Mouse (Mus musculus) limb, embryonic 14.5 days (tissue): ENCODE measurements around the gene Ndufs5. TPM values are rescaled to one million over a fixed set of nuclear protein-coding genes. Genes with fewer than 3 reads are reported as not detected.

ENCODE experiments used
- ATAC-seq: fragments of 200-750 bp; cut with Nextera tagmentation; 2 replicates; pipeline ENCODE4 v1.8.0; 2017; ENCODE audit warnings: low read depth, moderate number of reproducible peaks, moderate TSS enrichment; ENCODE audit not compliant: low FRiP score
- DNase-seq: peaks from one replicate; pipeline ENCODE4 v3.0.0-alpha.2; 2015; ENCODE audit warnings: low spot score
- H3K27ac ChIP-seq: fragments of 300-500 bp; sonication (generic); replicated peaks from 2 replicates; pipeline ENCODE4 v1.5.1; 2014; ENCODE audit warnings: low read depth, mild to moderate bottlenecking, low read length, moderate library complexity, mixed read lengths
- H3K27me3 ChIP-seq: fragments of 300-500 bp; sonication (generic); 2 replicates; pipeline ENCODE4 v1.6.1; 2014; ENCODE audit warnings: low read length, mixed read lengths; ENCODE audit not compliant: control insufficient read depth, insufficient read depth
- H3K36me3 ChIP-seq: fragments of 300-500 bp; sonication (generic); 2 replicates; pipeline ENCODE4 v1.6.1; 2014; ENCODE audit warnings: mild to moderate bottlenecking, low read length, moderate library complexity, mixed read lengths; ENCODE audit not compliant: control insufficient read depth, insufficient read depth
- H3K4me1 ChIP-seq: fragments of 300-500 bp; sonication (generic); 2 replicates; pipeline ENCODE4 v1.6.1; 2014; ENCODE audit warnings: antibody characterized with exemption, low read length, mixed read lengths; ENCODE audit not compliant: control insufficient read depth, insufficient read depth
- H3K4me2 ChIP-seq: fragments of 300-500 bp; sonication (generic); replicated peaks from 2 replicates; pipeline ENCODE4 v1.6.1; 2014; ENCODE audit warnings: low read depth, mild to moderate bottlenecking, low read length, moderate library complexity; ENCODE audit not compliant: severe bottlenecking
- H3K4me3 ChIP-seq: fragments of 300-500 bp; sonication (generic); replicated peaks from 2 replicates; pipeline ENCODE4 v1.5.1; 2014; ENCODE audit warnings: low read length
- H3K9ac ChIP-seq: fragments of 300-500 bp; sonication (generic); 2 replicates; pipeline ENCODE4 v1.6.1; 2014; ENCODE audit warnings: mild to moderate bottlenecking, low read depth, low read length, moderate library complexity; ENCODE audit not compliant: severe bottlenecking
- H3K9me3 ChIP-seq: fragments of 300-500 bp; sonication (generic); 2 replicates; pipeline ENCODE4 v1.6.1; 2016; ENCODE audit warnings: low read length; ENCODE audit not compliant: control insufficient read depth
- POLR2A ChIP-seq: fragments of 200-500 bp; IDR thresholded peaks from 2 replicates; pipeline ENCODE4 v1.8.0; 2012; ENCODE audit warnings: inconsistent platforms, mild to moderate bottlenecking, moderate library complexity, borderline replicate concordance; ENCODE audit not compliant: insufficient read depth, insufficient read length; ENCODE audit errors: extremely low read depth
- WGBS: fragments of 180-500 bp; shearing (Covaris S2); extraction: QIAGEN DNeasy Blood & Tissue Kit; methylation state at CpG from one replicate; pipeline ENCODE4 v1.1.7; 2014; 5-methylcytosine and 5-hydroxymethylcytosine counted together
- polyA plus RNA-seq, 2 experiments: library from polyadenylated mRNA; depleted of rRNA in 1 of 2; stranded (reverse) in 1 of 2; unstranded in 1 of 2; fragments of >200 nt; fragmentation: Nextera tagmentation in 1 of 2; extraction: Ambion mirVana in 1 of 2; gene quantifications; 2 replicates each; pipeline versions ENCODE4 v1.2.1 to v1.2.3; 2012 to 2014

Gene Ndufs5
- polyA plus RNA-seq, 2 experiments = 253 to 353 TPM

DNA sequence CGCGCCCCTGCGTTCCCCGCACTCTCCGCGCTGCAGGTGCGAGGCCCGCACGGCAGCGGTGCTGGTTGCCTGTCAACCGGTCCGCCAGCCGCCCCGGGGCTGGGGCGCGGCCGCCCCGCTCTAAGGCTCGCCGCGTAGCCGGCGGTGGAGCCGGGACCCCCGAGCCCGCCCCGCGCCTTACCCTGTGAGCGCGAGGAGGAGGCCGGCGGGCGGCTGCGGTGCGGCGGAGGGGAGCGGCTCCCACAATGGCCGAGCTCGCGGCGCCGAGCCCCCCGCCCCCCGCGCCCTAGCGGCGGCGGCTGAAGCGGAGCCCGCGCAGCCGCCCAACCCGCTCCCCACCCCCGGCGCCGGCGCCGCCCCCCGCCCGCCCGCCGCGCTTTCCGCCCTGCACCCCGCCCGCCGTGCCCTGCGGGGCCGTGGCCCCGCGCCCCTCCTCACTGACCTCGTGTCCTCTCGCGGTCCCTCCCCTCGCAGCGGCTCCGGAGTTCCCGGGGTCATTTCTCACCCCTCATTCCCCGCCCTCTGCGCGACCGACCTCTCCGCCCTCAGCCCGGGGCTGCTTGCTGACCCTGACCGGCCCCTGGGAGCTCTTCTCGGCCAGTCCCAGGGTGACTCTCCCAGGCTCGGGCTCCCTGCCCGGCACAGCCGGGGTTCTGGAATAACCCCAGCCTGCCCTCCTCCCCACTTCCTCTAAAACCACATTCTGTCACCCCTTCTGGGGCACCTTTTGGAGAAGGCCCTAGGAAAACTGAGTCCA lies 30.8 kb downstream of the Ndufs5 start:
- Histone ChIP-seq H3K4me2 (peak overlapping the region; percentile 100), H3K4me3 (peak overlapping the region; percentile 82), H3K27ac (no peak overlapping the region), H3K27me3 (0 out of 2 replicates have a peak, but pooled peaks cover 9% of the 10 kb centered on the region), H3K9ac (peak overlapping the region; percentile 77), H3K9me3 (no peaks in the 10 kb centered on the region), H3K36me3 (0 out of 2 replicates have a peak, but pooled peaks cover 5% of the 10 kb centered on the region), H3K4me1 (peaks cover 11% of the 10 kb centered on the region)
- peak; percentile 66 for ATAC-seq
- WGBS = under 1% methylated on average over 31 of the region's 89 CpGs
- no peak for DNase-seq
- TF ChIP-seq POLR2A = no peak

GRCm38 (mm10) chr4:123686368-123687024 lies 31.5 kb downstream of the Ndufs5 start:
- DNase-seq (no peak), ATAC-seq (no peak)
- Histone ChIP-seq H3K27ac (no peak overlapping the region), H3K27me3 (0 out of 2 replicates have a peak, but pooled peaks cover 9% of the 10 kb centered on the region), H3K4me2 (peak overlapping the region; percentile 100), H3K4me3 (peak overlapping the region; percentile 82), H3K9ac (peak overlapping the region; percentile 77), H3K9me3 (no peaks in the 10 kb centered on the region), H3K36me3 (0 out of 2 replicates have a peak, but pooled peaks cover 5% of the 10 kb centered on the region), H3K4me1 (peaks cover 11% of the 10 kb centered on the region)
- 1% methylated on average over 48 of the region's 56 CpGs for WGBS
- no peak for TF ChIP-seq POLR2A

DNA sequence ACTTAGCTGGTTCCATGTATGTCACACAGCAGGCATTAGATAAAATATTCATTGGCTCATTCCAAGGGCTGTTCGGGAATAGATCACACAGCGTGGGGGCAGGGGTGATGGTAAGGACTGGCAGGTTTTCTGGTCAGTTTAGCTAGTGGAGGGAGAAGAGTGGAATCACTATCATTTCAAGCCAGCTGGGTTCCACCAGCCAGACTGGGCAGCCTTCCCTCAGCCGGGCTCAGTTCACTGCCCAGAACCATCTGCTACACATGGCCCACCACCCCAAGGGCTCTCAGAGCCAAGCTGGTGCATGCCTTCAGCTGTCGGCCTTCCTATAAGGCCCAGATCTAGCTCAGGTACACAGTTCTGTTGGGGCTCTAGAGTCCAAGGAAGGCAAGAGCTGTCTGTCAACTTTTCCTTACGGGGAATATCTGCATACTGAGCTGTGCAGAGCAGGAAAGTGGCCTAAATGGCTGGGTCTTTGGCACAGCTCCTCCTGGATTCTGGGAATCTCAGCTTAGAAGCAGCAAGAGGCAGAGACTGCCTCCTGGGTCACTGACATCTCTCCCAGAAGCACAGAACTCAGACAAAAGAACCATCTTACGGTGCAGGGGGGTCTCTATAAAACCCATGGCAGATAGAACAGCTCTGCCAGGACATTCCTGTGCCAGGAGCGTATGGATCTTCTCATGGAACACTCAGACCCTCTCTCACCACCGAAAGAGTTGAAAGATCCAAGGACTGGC lies 32.3 kb downstream of the Ndufs5 start:
- DNase-seq = no peak
- Histone ChIP-seq H3K9ac (no peak overlapping the region), H3K9me3 (no peaks in the 10 kb centered on the region), H3K36me3 (0 out of 2 replicates have a peak, but pooled peaks cover 5% of the 10 kb centered on the region), H3K4me3 (peak overlapping the region; percentile 82), H3K4me1 (peaks cover 11% of the 10 kb centered on the region), H3K27me3 (0 out of 2 replicates have a peak, but pooled peaks cover 9% of the 10 kb centered on the region), H3K27ac (no peak overlapping the region), H3K4me2 (peak overlapping the region; percentile 100)
- no peak for ATAC-seq
- WGBS = 55% methylated on average over 8 of the region's 8 CpGs
- no peak for TF ChIP-seq POLR2A

GRCm38 (mm10) chr4:123685046-123685445 lies 33.0 kb downstream of the Ndufs5 start:
- no peak overlapping the region for H3K4me3 ChIP-seq
- no peak overlapping the region for H3K9ac ChIP-seq
- H3K4me1 ChIP-seq = peaks cover 11% of the 10 kb centered on the region
- WGBS = 63% methylated on average over 7 of the region's 7 CpGs
- 0 out of 2 replicates have a peak, but pooled peaks cover 9% of the 10 kb centered on the region for H3K27me3 ChIP-seq
- no peak for ATAC-seq
- TF ChIP-seq POLR2A = no peak
- 0 out of 2 replicates have a peak, but pooled peaks cover 5% of the 10 kb centered on the region for H3K36me3 ChIP-seq
- no peaks in the 10 kb centered on the region for H3K9me3 ChIP-seq
- H3K4me2 ChIP-seq = no peak overlapping the region
- DNase-seq = no peak
- H3K27ac ChIP-seq = no peak overlapping the region

DNA sequence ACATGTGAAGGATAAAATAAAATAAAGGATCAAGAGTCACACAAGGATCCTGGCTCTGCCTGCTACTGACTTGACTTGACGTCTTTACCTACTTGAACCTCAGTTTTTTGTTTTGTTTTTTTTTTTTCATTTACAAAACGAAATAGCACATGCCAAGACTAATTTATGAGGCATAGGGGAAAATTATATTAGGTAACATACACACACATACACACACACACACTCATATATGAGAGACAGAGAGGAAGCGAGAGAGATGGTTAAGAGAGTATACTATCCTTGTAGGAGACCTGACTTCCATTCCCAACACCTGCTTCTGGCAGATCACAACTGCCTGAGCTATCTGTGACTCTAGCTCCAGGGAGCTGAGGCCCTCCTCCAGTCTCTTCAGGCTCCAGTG lies 33.7 kb downstream of the Ndufs5 start, which contains the start of gene Macf1:
Gene Macf1 (minus strand): TSS at position 101 of the 400 bp plus-strand sequence.
- no peak for TF ChIP-seq POLR2A
- H3K27me3 ChIP-seq = 0 out of 2 replicates have a peak, but pooled peaks cover 9% of the 10 kb centered on the region
- no peak within 1 kb of the TSS for H3K4me2 ChIP-seq
- DNase-seq (no peak), ATAC-seq (no peak)
- peaks cover 11% of the 10 kb centered on the region for H3K4me1 ChIP-seq
- 66% methylated on average over 3 of the region's 3 CpGs for WGBS
- no peak within 1 kb of the TSS for H3K9ac ChIP-seq
- no peak within 1 kb of the TSS for H3K4me3 ChIP-seq
- H3K9me3 ChIP-seq = no peaks in the 10 kb centered on the region
- H3K36me3 ChIP-seq = 0 out of 2 replicates have a peak, but pooled peaks cover 5% of the 10 kb centered on the region
- no peak within 1 kb of the TSS for H3K27ac ChIP-seq
